Mouse (Mus musculus): ENCODE results near the gene Dctd. TPM values are rescaled to one million over a fixed set of nuclear protein-coding genes. Genes with fewer than 3 reads are reported as not detected.
"Not testable (repeated sequence)": the region's sequence is repeated elsewhere in the genome, so short reads cannot be mapped to it uniquely, and the experiment has no call there.

The Dctd gene
- polyA plus RNA-seq, 1 experiment from 2014 or later: 38.2 TPM

DNA sequence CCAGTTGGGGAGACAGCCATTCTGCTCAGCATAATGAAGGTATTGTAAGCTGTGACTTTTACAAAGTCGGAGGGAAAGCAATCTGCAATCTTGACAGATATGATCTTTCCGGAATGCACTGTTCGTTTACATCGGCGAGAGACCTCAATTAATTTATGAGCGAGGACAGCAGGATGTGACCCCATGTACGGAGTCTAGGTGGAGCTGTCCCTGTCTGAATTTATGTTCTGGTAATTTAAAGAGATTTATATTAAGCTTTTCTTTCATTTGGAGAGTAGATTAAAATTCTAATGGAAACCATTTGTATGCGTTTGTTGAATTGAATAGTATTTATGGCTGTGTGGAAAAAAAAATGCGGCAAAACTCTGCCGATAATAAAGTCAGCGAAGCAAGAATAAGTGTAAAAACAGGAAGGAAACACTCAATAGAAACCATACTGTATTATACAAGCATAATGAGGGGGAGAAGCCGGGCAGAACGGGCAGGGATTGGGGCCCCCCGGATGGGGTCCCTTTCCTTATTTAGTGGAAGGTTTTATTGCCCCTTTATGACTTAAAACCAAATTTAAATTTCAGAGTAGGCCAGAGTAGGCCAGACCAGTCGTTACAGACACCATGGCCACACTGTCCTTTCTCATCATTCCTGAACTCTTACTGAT lies 59.8 kb downstream of the Dctd start:
- Histone ChIP-seq H3K9ac (no peak overlapping the region), H3K4me2 (no peak overlapping the region), H3K27me3 (ENCODE audit: insufficient read depth, low read length) (no peaks in the 10 kb centered on the region), H3K4me1 (ENCODE audit: insufficient read depth) (peaks cover 3% of the 10 kb centered on the region; the same call in 1 of the 2 replicates), H3K27ac (ENCODE audit: low read depth) (no peak overlapping the region), H3K9me3 (ENCODE audit: low read depth, low read length) (no peaks in the 10 kb centered on the region), H3K4me3 (ENCODE audit: low read depth, low read length) (no peak overlapping the region), H3K36me3 (ENCODE audit: insufficient read depth) (no peaks in the 10 kb centered on the region)
- no peak for TF ChIP-seq CTCF (IDR thresholded peaks at IDR 0.05; ENCODE audit: low read depth)
- DNase-seq (peak; percentile 16), ATAC-seq (ENCODE audit: insufficient read depth) (no peak)
- 47% methylated on average over 15 of the region's 15 CpGs for WGBS

DNA sequence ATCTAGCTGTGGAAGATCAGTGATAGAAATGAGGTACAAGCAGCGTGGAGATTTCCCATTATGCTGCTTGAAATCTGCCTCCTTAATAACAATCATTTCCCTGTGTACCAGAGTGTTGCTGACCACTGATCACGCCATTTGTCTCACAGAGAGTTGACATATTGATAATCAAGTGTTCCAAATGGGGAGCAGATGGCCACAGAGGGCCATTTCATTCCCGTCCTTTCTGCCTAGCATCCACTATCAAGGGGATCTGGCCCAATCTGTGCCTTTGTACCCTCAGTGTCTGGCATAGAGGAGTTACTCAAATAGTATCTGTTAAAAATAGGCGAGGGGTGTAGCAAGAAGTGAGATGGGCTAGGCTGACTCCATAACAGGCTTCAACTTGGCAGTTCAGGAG lies 78.5 kb downstream of the Dctd start:
- H3K4me2 ChIP-seq: no peak overlapping the region

DNA sequence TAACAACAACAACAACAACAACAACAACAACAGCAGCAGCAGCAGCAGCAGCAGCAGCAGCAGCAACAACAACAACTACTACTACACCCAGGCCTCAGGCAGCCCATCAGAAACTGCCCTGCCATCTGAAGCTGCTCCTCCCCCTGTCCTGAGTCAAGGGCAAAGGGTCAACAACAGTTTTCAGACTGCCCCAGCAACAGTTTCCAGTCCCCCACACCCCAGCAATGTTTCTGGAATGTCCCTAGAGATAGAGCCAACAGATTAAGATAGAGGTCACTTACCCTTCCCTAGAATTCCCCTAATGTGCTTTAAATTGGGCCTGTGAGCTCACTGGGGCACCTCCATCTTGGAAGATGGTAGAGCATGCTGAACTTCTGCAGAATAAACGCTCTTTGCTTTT lies 79.0 kb downstream of the Dctd start:
- no peaks in the 10 kb centered on the region for H3K4me1 ChIP-seq (ENCODE audit: insufficient read depth)
- no peak overlapping the region for H3K4me2 ChIP-seq
- H3K27ac ChIP-seq (ENCODE audit: low read depth): no peak overlapping the region
- whole genome bisulfite sequencing: 91% methylated on average over 1 of the region's 1 CpGs
- no peak for TF ChIP-seq CTCF (IDR thresholded peaks at IDR 0.05; ENCODE audit: low read depth)
- H3K27me3 ChIP-seq (ENCODE audit: insufficient read depth, low read length): no peaks in the 10 kb centered on the region
- H3K9ac ChIP-seq: no peak overlapping the region
- no peak overlapping the region for H3K4me3 ChIP-seq (ENCODE audit: low read depth, low read length)
- H3K9me3 ChIP-seq (ENCODE audit: low read depth, low read length): no peaks in the 10 kb centered on the region
- DNase-seq: no peak
- no peaks in the 10 kb centered on the region for H3K36me3 ChIP-seq (ENCODE audit: insufficient read depth)
- no peak for ATAC-seq (ENCODE audit: insufficient read depth)

More for the DNA sequence above, 78.5 kb downstream of the Dctd start:
- Histone ChIP-seq H3K36me3 (ENCODE audit: insufficient read depth) (no peaks in the 10 kb centered on the region), H3K9ac (no peak overlapping the region), H3K9me3 (ENCODE audit: low read depth, low read length) (no peaks in the 10 kb centered on the region), H3K4me3 (ENCODE audit: low read depth, low read length) (no peak overlapping the region), H3K4me1 (ENCODE audit: insufficient read depth) (no peaks in the 10 kb centered on the region), H3K27me3 (ENCODE audit: insufficient read depth, low read length) (no peaks in the 10 kb centered on the region), H3K27ac (ENCODE audit: low read depth) (no peak overlapping the region)
- WGBS: 49% methylated on average over 4 of the region's 4 CpGs
- no peak for ATAC-seq (ENCODE audit: insufficient read depth)
- TF ChIP-seq CTCF (IDR thresholded peaks at IDR 0.05; ENCODE audit: low read depth): no peak
- DNase-seq: no peak

DNA sequence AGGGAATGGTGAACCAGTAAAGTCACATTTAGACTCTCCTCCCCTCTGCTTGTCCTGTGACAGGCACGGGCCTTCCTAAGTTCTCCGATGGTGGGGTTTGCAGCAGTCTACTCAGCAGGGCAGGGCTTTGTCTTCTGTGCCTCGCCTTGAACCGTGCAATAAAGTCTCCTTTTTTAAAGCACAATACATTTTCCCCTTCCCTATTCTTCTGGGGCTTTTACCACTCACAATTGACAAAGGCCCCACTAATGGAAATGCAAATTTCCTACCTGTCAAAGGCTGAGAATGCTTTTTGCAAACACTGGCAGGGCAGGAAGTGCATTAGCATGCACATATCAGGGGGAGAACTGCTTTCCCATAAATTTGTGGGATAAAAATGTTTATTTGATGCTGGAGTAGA lies 80.1 kb downstream of the Dctd start:
- ATAC-seq (ENCODE audit: insufficient read depth): no peak
- no peak overlapping the region for H3K4me2 ChIP-seq
- no peak for DNase-seq
- H3K36me3 ChIP-seq (ENCODE audit: insufficient read depth): no peaks in the 10 kb centered on the region
- no peaks in the 10 kb centered on the region for H3K9me3 ChIP-seq (ENCODE audit: low read depth, low read length)
- H3K9ac ChIP-seq: no peak overlapping the region
- 73% methylated on average over 4 of the region's 4 CpGs for WGBS
- TF ChIP-seq CTCF (IDR thresholded peaks at IDR 0.05; ENCODE audit: low read depth): no peak
- H3K4me1 ChIP-seq (ENCODE audit: insufficient read depth): no peaks in the 10 kb centered on the region
- no peaks in the 10 kb centered on the region for H3K27me3 ChIP-seq (ENCODE audit: insufficient read depth, low read length)
- H3K27ac ChIP-seq (ENCODE audit: low read depth): no peak overlapping the region
- H3K4me3 ChIP-seq (ENCODE audit: low read depth, low read length): no peak overlapping the region

DNA sequence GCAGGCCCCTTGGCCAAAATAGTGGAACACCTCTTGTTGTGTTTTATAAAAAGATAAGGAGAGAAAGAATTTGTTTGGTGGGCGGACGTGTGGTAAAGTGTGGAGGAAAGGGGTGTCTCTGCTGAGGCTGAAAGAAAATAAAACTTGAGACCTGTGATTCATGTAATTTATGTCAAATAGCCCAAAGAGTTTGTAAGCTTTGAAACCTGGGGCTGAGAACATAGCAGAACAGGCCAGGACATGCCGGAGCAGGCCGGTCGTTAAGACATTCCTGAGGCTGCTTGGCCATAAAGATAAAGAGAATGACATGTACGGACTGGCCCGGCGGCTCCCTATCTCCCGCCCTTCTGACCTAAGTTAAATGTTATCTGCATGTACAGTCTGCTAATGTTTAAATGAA lies 81.3 kb downstream of the Dctd start:
- not testable (repeated sequence) for H3K27me3 ChIP-seq (ENCODE audit: insufficient read depth, low read length); H3K4me2 ChIP-seq; H3K9ac ChIP-seq; H3K4me3 ChIP-seq (ENCODE audit: low read depth, low read length); H3K9me3 ChIP-seq (ENCODE audit: low read depth, low read length); H3K36me3 ChIP-seq (ENCODE audit: insufficient read depth); H3K27ac ChIP-seq (ENCODE audit: low read depth); DNase-seq; H3K4me1 ChIP-seq (ENCODE audit: insufficient read depth); ATAC-seq (ENCODE audit: insufficient read depth)
- WGBS: 84% methylated on average over 9 of the region's 9 CpGs

DNA sequence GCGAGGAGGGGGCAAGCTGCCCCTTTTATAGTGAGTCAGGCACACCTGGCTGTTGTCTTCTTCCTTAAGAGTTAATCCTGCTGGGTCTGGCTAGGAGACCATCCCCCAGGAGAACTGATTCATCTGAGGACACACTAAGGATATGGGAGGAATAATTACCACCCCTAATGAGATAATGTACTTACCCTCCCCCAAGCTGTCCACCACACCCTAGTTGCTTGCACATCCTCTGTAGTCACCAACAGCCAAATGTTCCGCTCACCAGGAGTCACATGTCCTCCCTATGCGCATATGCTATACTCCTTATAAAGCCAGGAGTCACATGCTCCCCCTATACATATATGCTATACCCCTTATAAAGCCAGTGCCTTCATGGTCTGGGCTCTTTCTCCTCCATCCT lies 82.1 kb downstream of the Dctd start:
- no peak for TF ChIP-seq CTCF (IDR thresholded peaks at IDR 0.05; ENCODE audit: low read depth)
- ATAC-seq (ENCODE audit: insufficient read depth) (no peak), DNase-seq (no peak)
- no peak overlapping the region for H3K4me2 ChIP-seq
- H3K27me3 ChIP-seq (ENCODE audit: insufficient read depth, low read length): no peaks in the 10 kb centered on the region
- no peaks in the 10 kb centered on the region for H3K4me1 ChIP-seq (ENCODE audit: insufficient read depth)
- no peak overlapping the region for H3K9ac ChIP-seq
- no peak overlapping the region for H3K27ac ChIP-seq (ENCODE audit: low read depth)
- H3K4me3 ChIP-seq (ENCODE audit: low read depth, low read length): no peak overlapping the region
- H3K36me3 ChIP-seq (ENCODE audit: insufficient read depth): no peaks in the 10 kb centered on the region
- 95% methylated on average over 3 of the region's 3 CpGs for WGBS
- H3K9me3 ChIP-seq (ENCODE audit: low read depth, low read length): no peaks in the 10 kb centered on the region

DNA sequence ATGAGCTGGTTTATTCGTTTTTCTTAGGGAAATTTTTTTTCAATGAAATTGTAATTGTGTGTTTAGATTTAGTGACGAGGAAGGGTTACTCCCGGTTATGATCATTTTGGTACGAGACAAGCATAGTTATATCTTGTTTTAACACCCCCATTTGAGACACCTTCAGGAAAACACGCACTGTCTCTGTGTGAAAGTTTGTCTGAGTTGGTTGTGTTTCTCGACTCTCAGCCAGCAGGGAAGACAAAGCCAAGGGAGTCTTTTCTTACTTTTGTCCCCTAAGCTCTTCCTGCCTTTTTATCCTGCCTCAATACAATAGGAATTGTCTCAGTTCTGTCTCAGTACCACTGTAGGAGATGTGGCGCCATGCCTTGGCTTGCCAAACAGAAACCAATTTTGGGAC lies 84.9 kb downstream of the Dctd start:
- Histone ChIP-seq H3K4me1 (ENCODE audit: insufficient read depth) (no peaks in the 10 kb centered on the region), H3K9me3 (ENCODE audit: low read depth, low read length) (no peaks in the 10 kb centered on the region), H3K4me2 (no peak overlapping the region), H3K36me3 (ENCODE audit: insufficient read depth) (no peaks in the 10 kb centered on the region), H3K4me3 (ENCODE audit: low read depth, low read length) (no peak overlapping the region), H3K27me3 (ENCODE audit: insufficient read depth, low read length) (no peaks in the 10 kb centered on the region), H3K9ac (no peak overlapping the region), H3K27ac (ENCODE audit: low read depth) (no peak overlapping the region)
- no peak for ATAC-seq (ENCODE audit: insufficient read depth)
- no peak for TF ChIP-seq CTCF (IDR thresholded peaks at IDR 0.05; ENCODE audit: low read depth)
- 84% methylated on average over 7 of the region's 7 CpGs for WGBS
- no peak for DNase-seq

DNA sequence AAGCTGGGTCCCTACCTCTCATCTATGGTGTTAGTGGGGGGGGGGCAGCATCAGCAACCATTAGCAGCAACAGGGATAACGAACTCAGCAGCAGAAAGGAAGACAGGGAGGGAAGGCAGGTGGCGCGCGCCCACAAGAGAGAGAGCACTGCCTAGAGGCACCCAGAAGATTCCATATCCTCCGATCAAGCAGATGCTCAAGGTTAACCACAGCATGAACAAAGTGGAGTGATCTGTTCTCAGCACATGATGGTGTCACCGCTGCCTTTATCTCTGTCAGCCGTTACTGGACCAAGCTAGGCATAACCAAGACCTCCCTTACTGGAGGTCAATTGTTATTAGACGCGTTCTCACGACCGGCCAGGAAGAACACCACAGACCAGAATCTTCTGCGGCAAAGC lies 89.7 kb downstream of the Dctd start:
- Histone ChIP-seq H3K9ac (no peak overlapping the region), H3K27ac (ENCODE audit: low read depth) (no peak overlapping the region), H3K36me3 (ENCODE audit: insufficient read depth) (no peaks in the 10 kb centered on the region), H3K9me3 (ENCODE audit: low read depth, low read length) (no peaks in the 10 kb centered on the region), H3K4me1 (ENCODE audit: insufficient read depth) (no peaks in the 10 kb centered on the region), H3K27me3 (ENCODE audit: insufficient read depth, low read length) (no peaks in the 10 kb centered on the region), H3K4me2 (no peak overlapping the region), H3K4me3 (ENCODE audit: low read depth, low read length) (no peak overlapping the region)
- ATAC-seq (ENCODE audit: insufficient read depth) (no peak), DNase-seq (no peak)
- no peak for TF ChIP-seq CTCF (IDR thresholded peaks at IDR 0.05; ENCODE audit: low read depth)
- 96% methylated on average over 12 of the region's 12 CpGs for WGBS
